Mouse (Mus musculus): Measurements from ENCODE around the gene Utp20. TPM values are rescaled to one million over a fixed set of nuclear protein-coding genes. Genes with fewer than 3 reads are reported as not detected.
"Not testable (repeated sequence)": the region's sequence is repeated elsewhere in the genome, so short reads cannot be mapped to it uniquely, and the experiment has no call there.

Gene Utp20
- total RNA-seq (2021): 10 to 100 TPM; 28.7 to 30.6 TPM
- long read RNA-seq, experiment 1, partial matches to known transcripts: 1 of 1 reads
- long read RNA-seq, experiment 1, other reads (novel, unspliced or antisense): 0 of 1 reads
- long read RNA-seq, experiment 2, partial matches to known transcripts: 1 of 1 reads
- long read RNA-seq, experiment 2, other reads (novel, unspliced or antisense): 0 of 1 reads

DNA sequence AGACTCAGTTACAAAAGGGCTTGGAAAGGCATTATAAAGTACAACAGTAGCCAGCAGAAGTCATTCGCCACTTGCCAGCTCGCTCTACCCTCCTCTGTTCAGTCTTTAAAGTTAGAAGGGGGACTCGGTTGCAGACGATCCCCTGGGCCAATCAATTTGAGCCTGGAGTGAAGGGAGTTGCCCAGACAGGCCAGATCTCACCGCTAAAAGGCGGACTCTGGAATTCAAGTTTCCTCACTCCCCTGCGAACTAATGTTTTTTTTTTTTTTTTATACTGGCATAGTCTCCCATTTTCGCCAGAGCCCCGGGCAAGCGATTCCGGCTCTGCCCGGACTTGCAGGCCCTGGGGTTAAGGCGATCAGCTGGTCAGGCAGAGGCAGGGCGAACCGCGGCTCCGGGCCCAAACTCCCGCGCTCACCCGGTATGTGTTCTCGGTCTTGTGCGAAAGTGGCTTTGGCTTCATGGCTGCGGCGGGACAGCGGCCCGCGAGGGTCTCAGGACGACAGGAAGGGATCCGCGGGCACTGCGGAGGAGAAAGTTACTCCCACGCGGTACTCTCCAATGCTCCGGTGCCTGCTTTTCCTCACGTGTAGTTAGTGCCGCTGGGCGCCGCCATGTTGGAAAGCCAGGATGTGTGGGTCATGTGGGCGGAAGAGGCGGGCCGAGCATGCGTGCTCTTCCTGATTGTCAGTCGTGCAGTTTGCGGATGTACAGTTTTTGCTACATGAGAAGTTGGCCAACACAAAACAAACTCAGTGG is at the start of gene Utp20:
TSS of gene Utp20 (minus strand) at position 617 of the 759 bp plus-strand sequence.
- DNase-seq (ENCODE audit: low spot score in 2 of 2): peak; percentile 49 to 68

- DNase-seq (ENCODE audit: low spot score in 2 of 2): no peak
These were observed 48.3 kb upstream of the Utp20 start for GRCm38 (mm10) chr10:88874870-88875269.

DNA sequence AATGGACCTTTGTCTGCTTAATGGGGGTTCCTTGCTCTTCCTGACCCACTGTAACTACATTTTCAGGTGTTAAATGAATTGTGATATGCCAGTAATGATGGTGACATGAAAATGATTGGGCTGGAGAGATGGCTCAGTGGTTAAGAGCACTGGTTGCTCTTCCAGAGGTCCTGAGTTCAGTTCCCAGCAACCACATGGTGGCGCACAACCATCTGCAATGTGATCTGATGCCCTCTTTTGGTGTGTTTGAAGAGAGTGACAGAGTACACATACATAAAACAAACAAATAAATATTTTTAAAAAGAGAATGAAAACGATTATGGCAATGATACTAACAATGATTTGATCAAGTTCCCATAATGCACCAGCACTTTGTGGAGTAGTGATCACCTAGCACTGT is 39.4 kb upstream of the Utp20 start:
- no peak for DNase-seq (ENCODE audit: low spot score in 2 of 2)

GRCm38 (mm10) chr10:88862293-88862692 is 35.7 kb upstream of the Utp20 start:
- DNase-seq (ENCODE audit: low spot score in 2 of 2): no peak

- no peak for DNase-seq (ENCODE audit: low spot score in 2 of 2)
These were observed 34.8 kb upstream of the Utp20 start for GRCm38 (mm10) chr10:88861416-88861815.

GRCm38 (mm10) chr10:88860911-88861310 is 34.3 kb upstream of the Utp20 start:
- no peak for DNase-seq (ENCODE audit: low spot score in 2 of 2)

GRCm38 (mm10) chr10:88853326-88853725 is 26.7 kb upstream of the Utp20 start:
- DNase-seq (ENCODE audit: low spot score in 2 of 2): no peak

DNA sequence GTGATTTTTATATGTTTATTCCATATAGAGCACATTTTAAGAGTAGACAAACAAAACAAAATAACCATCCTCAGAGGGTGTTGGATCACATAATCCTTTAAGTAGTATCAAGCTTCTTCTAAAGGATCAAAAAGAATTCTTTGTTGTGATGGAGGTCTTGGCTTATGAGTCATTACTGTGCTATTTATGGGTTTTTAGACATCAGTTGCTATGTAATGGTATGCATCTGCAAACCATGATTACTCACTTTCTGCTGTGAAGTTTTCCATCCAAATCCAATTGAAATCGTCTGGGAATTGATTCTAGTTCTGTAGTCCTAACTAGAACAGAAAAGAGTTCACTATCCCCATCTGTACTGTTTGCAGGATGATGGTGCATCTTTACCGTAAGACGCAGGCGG is 23.4 kb upstream of the Utp20 start:
- no peak for DNase-seq (ENCODE audit: low spot score in 2 of 2)

- no peak for DNase-seq (ENCODE audit: low spot score in 2 of 2)
These were observed 22.4 kb upstream of the Utp20 start for GRCm38 (mm10) chr10:88848876-88849476.

- no peak for DNase-seq (ENCODE audit: low spot score in 2 of 2)
These were observed 7.6 kb upstream of the Utp20 start for GRCm38 (mm10) chr10:88834227-88834626.

DNA sequence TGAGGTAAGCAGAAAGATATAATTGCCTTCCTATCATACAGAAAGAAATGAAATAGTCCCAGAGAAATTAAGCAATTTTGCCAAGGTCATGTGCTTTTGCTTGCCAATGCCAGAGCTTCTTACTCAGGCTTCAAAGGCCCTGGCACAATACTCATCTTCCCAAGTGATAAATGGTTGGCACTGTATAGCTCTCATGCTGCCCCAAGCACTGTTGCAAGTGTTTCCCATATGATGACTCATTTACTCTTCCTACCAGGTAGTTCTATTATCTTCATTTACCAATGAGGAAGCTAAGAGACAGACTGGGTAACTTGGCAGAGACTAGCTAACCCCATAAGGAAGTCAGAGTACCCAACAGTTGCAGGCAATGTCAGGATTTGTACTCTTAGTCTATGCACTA is 1.8 kb upstream of the Utp20 start:
- no peak for DNase-seq (ENCODE audit: low spot score in 2 of 2)

DNA sequence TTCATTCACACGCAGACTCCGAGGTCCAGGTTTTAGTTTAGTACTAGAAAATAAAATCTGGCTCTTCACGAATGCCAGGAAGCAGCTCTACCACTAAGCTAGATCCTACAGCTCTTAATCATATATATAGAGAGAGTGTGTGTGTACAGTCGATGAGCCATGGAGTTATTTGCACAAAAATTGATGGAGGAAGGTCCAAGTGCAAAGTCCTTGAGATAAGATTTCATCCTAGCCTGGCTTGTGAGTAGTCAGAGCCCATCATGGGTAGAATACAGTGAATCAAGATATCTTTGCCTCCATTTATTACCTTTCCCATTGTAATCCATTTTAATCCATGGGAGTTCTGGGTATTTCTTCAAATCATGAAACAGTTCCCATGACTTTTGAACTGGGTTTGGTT is 992 bp upstream of the Utp20 start:
- no peak for DNase-seq (ENCODE audit: low spot score in 2 of 2)

- not testable (repeated sequence) for DNase-seq (ENCODE audit: low spot score in 2 of 2)
These were observed 323 bp upstream of the Utp20 start for GRCm38 (mm10) chr10:88826947-88827306.

- no peak for DNase-seq (ENCODE audit: low spot score in 2 of 2)
These were observed 9.3 kb downstream of the Utp20 start for GRCm38 (mm10) chr10:88817335-88817734.

DNA sequence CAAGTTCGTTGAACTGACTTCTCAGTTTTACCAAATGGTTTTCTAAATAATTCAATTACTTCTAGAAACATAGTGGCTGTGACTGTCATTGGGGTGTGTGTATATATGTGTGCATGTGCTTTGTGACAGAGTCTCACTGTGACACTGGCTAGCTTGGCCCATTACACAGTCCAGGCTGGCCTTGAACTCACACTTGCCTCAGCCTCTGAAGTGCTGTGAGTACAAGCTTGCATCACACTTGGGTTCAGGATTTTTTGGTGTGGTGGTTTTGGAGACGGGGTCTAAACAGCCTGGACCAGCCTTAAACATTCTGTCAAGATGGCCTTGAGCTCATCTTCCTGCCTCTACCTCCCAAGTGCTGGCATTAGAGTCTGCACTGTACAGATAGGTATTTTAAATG is 11.3 kb downstream of the Utp20 start:
- DNase-seq (ENCODE audit: low spot score in 2 of 2): no peak

- DNase-seq (ENCODE audit: low spot score in 2 of 2): no peak
These were observed 14.9 kb downstream of the Utp20 start for GRCm38 (mm10) chr10:88811704-88812103.

DNA sequence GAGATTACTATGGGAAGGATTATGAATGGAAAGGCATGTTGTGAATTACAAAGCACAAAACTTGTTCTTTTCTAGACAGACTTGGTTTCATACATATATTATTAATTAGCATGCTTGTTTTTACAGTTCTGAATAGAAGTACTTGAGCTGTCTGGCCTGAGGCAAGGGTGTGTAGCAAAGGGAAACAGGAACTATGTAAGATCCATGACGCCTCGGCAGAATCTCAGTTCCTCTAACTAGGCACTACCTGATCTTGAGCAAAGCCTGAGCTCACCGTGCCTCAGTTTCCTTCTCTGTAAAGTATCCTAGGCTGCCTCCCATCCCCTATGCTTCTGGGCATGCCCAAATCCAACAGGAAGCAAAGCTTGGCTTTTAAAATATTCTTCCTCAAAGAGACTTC is 24.4 kb downstream of the Utp20 start:
- DNase-seq (ENCODE audit: low spot score in 2 of 2): no peak

DNA sequence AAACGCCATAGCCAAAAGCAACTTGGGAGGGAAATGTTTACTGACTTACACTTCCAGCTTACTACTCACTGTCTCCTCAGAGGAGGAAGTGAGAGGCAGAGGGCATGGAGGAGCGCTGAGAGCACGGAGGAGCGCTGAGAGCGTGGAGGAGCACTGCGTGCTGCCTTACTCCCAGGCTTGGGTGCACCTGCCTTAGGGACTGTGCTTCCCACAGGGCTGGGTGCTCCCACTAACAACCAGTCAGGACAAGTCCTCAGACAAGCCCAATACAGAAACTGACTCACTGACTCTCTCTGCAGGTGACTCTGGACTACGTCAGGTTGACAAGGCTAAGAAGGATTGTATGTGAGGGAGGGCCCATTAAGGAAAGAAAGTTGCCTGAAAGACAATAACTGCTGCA is 27.2 kb downstream of the Utp20 start:
- no peak for DNase-seq (ENCODE audit: low spot score in 2 of 2)

DNA sequence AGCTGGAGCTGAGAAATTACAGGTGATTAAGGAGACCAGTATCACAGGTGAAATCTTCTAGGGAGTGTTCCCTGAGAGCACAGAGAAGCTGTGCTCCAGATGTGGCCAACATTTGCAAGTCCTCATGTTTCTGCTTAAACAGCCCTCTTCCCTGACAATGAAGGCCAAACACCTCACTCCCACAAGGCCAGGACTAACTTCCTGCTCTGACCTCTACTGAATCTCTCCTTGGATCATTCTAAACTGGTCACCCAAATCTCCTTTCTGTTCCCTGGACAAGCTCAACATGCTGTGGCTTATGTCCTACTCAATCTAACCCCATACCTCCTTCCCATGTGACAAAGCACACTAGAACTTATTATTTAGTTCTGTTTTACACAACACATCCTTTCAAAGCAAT is 29.2 kb downstream of the Utp20 start:
- DNase-seq (ENCODE audit: low spot score in 2 of 2): no peak

DNA sequence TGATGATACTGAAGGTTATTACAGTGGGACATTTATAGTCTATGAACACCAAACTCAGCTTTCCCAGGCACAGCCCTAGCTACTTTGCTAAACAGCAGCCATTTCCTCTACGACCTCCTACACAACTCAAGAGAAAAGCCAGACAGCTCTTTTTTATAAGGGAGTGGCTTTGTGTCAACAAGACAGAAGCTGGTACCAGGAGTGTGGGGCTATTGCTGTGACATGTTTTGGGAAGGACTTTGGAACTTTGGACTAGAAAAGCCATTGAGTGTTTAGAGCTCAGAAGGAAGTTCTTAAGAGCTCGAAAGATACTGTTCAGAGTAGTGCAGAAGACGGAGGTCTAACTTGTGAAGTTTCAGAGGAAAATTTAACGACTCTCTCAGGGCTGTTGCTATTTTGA is 29.7 kb downstream of the Utp20 start:
- DNase-seq (ENCODE audit: low spot score in 2 of 2): no peak

- DNase-seq (ENCODE audit: low spot score in 2 of 2): no peak
These were observed 31.4 kb downstream of the Utp20 start for GRCm38 (mm10) chr10:88795226-88795625.

- DNase-seq (ENCODE audit: low spot score in 2 of 2): no peak
These were observed 32.0 kb downstream of the Utp20 start for GRCm38 (mm10) chr10:88794606-88795005.

GRCm38 (mm10) chr10:88793671-88794070 is 32.9 kb downstream of the Utp20 start:
- no peak for DNase-seq (ENCODE audit: low spot score in 2 of 2)
